Mouse (Mus musculus): ENCODE data around the gene Pgs1. TPM values are rescaled to one million over a fixed set of nuclear protein-coding genes. Genes with fewer than 3 reads are reported as not detected.
A peak's percentile ranks its signal among the peaks of the same experiment; 100 is the strongest.

The Pgs1 gene
- polyA plus RNA-seq, 1 experiment from 2014 or later = 47.4 TPM

DNA sequence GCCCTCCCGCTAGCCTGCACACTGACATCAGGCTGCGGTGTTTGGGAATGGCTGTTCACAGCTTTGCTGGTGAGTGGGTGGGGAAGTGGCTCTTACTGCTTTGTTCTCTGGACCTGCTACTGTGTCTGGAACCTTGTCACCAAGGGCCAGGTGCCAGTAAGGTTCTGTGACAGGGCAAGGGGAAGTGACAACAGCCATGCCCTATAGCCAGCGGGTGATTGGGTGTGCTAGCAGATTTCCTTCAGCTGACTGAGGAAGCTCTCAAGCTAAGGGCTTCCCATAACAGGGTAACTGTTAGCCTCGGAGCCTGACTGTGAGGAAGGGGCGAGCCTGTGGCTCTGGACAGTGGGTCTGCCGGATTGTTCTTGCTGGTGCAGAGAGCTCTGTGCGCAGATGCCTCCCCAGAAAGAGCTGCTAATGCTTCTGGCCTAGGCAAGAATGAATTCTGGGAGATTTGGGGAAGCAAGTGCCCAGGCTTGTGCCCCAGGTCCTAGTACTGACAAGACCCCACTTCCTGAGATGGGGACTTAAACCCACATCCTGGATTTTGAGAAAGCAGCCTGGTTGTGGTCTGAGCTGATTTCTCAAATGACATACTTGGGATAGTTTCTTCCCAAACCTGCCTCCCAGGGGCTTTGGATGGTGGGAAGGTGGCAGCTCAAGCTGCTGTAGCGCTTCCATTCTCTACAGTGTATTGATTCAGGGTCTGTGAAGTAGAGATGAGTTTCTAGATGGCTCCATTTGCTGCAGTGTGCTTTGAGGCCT is 29.5 kb downstream of the Pgs1 start:
- H3K36me3 ChIP-seq = peaks cover 58% of the 10 kb centered on the region
- no peaks in the 10 kb centered on the region for H3K27me3 ChIP-seq
- H3K9ac ChIP-seq = no peak overlapping the region
- WGBS = 95% methylated on average over 8 of the region's 8 CpGs
- no peak for ATAC-seq (ENCODE audit: low FRiP score)
- no peak overlapping the region for H3K27ac ChIP-seq
- no peak overlapping the region for H3K4me3 ChIP-seq
- no peaks in the 10 kb centered on the region for H3K9me3 ChIP-seq
- no peak overlapping the region for H3K4me2 ChIP-seq
- peaks cover 15% of the 10 kb centered on the region; the same call in 1 of the 2 replicates for H3K4me1 ChIP-seq (replicated peaks)

DNA sequence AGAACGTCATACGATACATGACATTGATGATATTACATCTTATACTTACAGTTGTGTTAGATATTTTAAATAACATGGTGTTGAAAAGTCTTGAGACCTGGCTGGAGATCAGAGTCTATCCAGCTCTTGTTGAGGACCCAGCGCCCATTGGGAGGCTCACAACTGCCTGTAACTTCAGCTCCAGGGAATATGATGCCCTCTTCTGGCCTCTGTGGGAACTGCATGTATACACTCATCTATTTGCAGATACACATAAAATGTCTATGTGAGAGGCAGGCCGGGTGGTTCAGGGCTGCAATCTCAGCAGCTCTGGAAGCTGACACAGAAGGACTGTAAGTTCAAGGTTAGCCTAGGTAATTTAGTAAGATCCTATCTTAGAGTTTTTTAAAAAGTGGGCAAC is 32.2 kb downstream of the Pgs1 start:
- Histone ChIP-seq H3K36me3 (peaks cover 72% of the 10 kb centered on the region), H3K27ac (no peak overlapping the region), H3K27me3 (no peaks in the 10 kb centered on the region), H3K4me2 (no peak overlapping the region), H3K4me1 (replicated peaks) (peaks cover 5% of the 10 kb centered on the region; the same call in 1 of the 2 replicates), H3K9me3 (no peaks in the 10 kb centered on the region), H3K4me3 (no peak overlapping the region), H3K9ac (no peak overlapping the region)
- 94% methylated on average over 4 of the region's 4 CpGs for WGBS
- ATAC-seq (ENCODE audit: low FRiP score) = no peak

DNA sequence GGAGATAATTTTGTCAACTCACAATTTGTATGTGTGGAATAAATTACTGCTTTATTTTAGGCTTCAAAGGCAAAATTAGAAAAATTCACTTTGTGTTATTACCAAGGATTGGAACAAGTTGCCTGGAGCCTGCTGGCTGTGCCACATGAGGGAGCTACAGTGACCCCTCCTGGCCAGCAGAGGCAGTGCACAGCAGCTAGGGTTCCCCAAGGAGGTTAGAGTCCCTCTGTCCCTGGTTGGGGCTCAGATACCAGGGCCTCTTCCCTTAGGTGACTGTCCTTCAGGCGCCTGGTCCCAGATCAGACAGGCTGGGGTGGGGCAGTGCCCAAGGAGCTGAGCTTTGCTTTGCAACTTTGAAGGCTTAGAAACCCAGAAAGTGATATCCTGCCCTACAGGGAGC is 35.7 kb downstream of the Pgs1 start:
- ATAC-seq (ENCODE audit: low FRiP score) = no peak
- Histone ChIP-seq H3K9ac (no peak overlapping the region), H3K27me3 (no peaks in the 10 kb centered on the region), H3K4me2 (no peak overlapping the region), H3K9me3 (no peaks in the 10 kb centered on the region), H3K4me3 (no peak overlapping the region), H3K36me3 (peaks cover 75% of the 10 kb centered on the region), H3K4me1 (replicated peaks) (no peaks in the 10 kb centered on the region), H3K27ac (no peak overlapping the region)
- WGBS = 45% methylated on average over 1 of the region's 1 CpGs

DNA sequence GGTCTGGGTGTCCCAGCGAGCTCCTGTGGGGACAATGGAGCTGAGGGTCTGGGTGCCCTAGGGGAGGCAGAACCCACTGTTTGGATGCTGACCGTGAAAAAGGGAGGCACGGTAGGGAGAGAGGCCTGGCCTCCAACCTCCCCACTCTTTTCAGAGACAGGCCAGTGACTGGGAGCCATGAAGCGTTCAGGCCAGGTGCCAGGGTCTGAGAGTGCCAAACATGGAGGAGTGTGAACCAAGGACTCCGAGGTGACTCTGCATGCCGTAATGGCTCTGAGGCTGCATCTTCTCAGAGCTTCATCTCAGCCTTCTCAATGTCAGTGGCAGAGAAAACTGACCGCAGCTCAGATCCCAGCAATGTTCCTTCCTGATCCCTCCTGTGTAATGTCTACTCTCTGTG is 37.4 kb downstream of the Pgs1 start:
- no peaks in the 10 kb centered on the region for H3K27me3 ChIP-seq
- H3K4me3 ChIP-seq = no peak overlapping the region
- no peak overlapping the region for H3K27ac ChIP-seq
- no peaks in the 10 kb centered on the region for H3K9me3 ChIP-seq
- H3K9ac ChIP-seq = no peak overlapping the region
- WGBS = 94% methylated on average over 7 of the region's 7 CpGs
- ATAC-seq (ENCODE audit: low FRiP score) = no peak
- H3K36me3 ChIP-seq = peaks cover 73% of the 10 kb centered on the region
- no peak overlapping the region for H3K4me2 ChIP-seq
- H3K4me1 ChIP-seq (replicated peaks) = no peaks in the 10 kb centered on the region

DNA sequence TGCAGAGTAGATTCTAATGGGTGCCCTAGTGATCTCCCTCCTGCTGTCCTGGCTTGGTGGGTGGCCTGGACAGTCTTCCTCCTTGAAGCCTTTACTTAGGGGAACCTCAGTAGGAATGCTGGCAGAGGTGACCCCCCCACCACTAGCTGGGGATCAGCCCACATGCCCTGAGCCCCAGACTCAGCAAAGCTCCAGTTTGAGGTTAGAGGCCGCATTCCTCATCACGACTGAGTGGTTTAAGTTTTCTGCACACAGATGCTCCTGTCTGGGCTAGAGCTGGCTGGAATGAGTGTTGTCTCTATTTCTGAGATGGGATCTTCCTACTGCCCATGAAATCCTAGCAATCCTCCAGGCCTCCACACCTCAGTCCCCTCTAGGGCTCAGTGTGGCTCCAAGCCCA is 38.0 kb downstream of the Pgs1 start:
- no peak for ATAC-seq (ENCODE audit: low FRiP score)

DNA sequence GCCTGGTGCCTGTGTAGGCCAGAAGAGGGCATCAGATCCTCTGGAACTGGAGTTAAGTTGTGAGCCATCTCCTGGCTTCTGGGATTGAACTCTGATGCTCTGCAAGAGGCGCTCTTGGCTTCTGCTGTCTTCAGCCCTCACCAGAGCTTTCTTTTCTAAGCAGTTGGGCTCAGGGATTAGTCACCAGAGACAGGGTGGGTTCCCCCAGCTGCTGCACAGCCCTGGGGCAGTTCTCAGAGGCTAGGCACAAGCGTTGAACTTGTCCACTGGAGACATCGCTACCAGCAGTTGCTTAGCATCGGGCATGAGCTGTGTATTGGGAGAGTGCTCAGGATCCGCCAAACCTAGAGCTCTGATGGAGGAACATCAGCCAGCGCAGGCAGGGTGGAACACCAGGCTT is 43.1 kb downstream of the Pgs1 start:
- H3K4me3 ChIP-seq = no peak overlapping the region
- WGBS = 93% methylated on average over 6 of the region's 6 CpGs

More for the DNA sequence above, 38.0 kb downstream of the Pgs1 start:
- WGBS = 84% methylated on average over 2 of the region's 2 CpGs
- H3K9me3 ChIP-seq = no peaks in the 10 kb centered on the region
- H3K4me1 ChIP-seq (replicated peaks) = no peaks in the 10 kb centered on the region
- H3K4me3 ChIP-seq = no peak overlapping the region
- no peaks in the 10 kb centered on the region for H3K27me3 ChIP-seq
- H3K36me3 ChIP-seq = peaks cover 71% of the 10 kb centered on the region
- no peak overlapping the region for H3K4me2 ChIP-seq
- no peak overlapping the region for H3K27ac ChIP-seq
- H3K9ac ChIP-seq = no peak overlapping the region

DNA sequence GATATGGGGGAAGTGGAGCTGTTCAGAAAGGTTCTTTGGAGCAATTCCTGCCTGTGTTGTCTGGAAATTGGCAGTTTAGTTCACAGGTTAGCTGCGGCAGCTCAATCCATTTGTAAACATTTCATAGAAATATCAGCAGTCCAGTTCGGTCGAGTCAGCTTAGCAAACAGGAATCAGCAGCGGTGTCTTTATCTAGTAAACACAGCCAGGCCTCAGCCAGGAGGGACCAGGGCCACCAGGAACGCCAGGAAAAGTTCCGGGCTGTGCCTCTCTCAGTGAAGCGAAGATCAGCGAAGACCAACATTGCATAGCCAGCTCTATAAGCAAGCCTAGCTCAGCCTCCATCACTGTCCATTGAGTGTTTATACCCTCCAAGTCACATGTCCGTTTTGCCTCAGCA is 45.0 kb downstream of the Pgs1 start:
- Histone ChIP-seq H3K4me2 (no peak overlapping the region), H3K36me3 (peaks cover 47% of the 10 kb centered on the region), H3K4me3 (no peak overlapping the region), H3K27me3 (no peaks in the 10 kb centered on the region), H3K4me1 (replicated peaks) (no peaks in the 10 kb centered on the region), H3K27ac (no peak overlapping the region), H3K9me3 (peaks cover 7% of the 10 kb centered on the region; the same call in 1 of the 2 replicates), H3K9ac (no peak overlapping the region)
- no peak for ATAC-seq (ENCODE audit: low FRiP score)
- WGBS = 98% methylated on average over 9 of the region's 9 CpGs

More for the DNA sequence above, 43.1 kb downstream of the Pgs1 start:
- no peaks in the 10 kb centered on the region for H3K27me3 ChIP-seq
- ATAC-seq (ENCODE audit: low FRiP score) = no peak
- no peaks in the 10 kb centered on the region for H3K4me1 ChIP-seq (replicated peaks)
- no peak overlapping the region for H3K27ac ChIP-seq
- H3K9me3 ChIP-seq = peaks cover 7% of the 10 kb centered on the region; the same call in 1 of the 2 replicates
- no peak overlapping the region for H3K4me2 ChIP-seq
- peaks cover 66% of the 10 kb centered on the region for H3K36me3 ChIP-seq
- no peak overlapping the region for H3K9ac ChIP-seq

DNA sequence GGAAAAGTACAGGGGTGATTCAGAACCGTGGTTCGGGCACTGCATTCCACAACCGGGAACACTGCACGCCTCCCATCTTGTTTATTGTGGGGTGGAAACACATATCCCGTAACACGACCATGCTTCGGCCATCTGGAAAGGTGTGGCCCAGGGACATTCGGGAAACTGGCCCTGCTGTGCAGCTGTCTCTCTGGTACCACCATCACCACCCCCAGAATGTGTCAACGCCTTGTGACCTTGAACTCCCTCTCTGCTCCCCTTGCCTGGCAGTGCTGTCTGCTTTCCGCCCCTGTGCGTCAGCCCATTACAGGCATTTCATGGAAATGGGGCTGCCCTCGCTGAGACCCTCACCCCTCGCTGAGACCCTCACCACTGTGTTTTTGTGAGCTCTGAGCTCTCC is 48.3 kb downstream of the Pgs1 start:
- Histone ChIP-seq H3K9me3 (peaks cover 7% of the 10 kb centered on the region; the same call in 1 of the 2 replicates), H3K4me1 (replicated peaks) (no peaks in the 10 kb centered on the region), H3K9ac (no peak overlapping the region), H3K36me3 (peaks cover 26% of the 10 kb centered on the region), H3K4me3 (no peak overlapping the region), H3K27ac (no peak overlapping the region), H3K27me3 (no peaks in the 10 kb centered on the region), H3K4me2 (no peak overlapping the region)
- WGBS = 86% methylated on average over 13 of the region's 13 CpGs
- ATAC-seq (ENCODE audit: low FRiP score) = no peak

DNA sequence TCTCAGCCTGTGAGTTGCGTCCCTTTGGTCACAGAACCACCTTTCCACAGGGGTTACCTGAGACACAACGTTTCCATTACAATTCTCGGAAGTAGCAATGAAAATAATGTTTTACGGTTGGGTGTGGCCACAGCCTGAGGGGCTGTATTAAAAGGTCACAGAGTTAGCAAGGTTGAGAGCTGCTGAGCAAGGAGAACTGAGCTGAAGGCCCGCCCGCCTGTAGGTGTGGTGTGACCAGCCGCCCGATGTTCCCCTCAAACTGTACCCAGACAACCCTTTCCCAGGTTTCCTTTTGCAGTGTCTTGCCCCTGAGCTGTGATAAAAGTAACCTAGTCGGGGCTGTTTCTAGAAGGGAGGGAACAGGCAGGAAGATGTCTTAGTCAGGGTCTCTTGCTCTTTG is 49.0 kb downstream of the Pgs1 start:
- Histone ChIP-seq H3K36me3 (peaks cover 24% of the 10 kb centered on the region), H3K9ac (no peak overlapping the region), H3K4me2 (no peak overlapping the region), H3K4me1 (replicated peaks) (no peaks in the 10 kb centered on the region), H3K27me3 (no peaks in the 10 kb centered on the region), H3K27ac (no peak overlapping the region), H3K4me3 (no peak overlapping the region), H3K9me3 (peaks cover 7% of the 10 kb centered on the region; the same call in 1 of the 2 replicates)
- 90% methylated on average over 9 of the region's 9 CpGs for WGBS
- ATAC-seq (ENCODE audit: low FRiP score) = no peak

DNA sequence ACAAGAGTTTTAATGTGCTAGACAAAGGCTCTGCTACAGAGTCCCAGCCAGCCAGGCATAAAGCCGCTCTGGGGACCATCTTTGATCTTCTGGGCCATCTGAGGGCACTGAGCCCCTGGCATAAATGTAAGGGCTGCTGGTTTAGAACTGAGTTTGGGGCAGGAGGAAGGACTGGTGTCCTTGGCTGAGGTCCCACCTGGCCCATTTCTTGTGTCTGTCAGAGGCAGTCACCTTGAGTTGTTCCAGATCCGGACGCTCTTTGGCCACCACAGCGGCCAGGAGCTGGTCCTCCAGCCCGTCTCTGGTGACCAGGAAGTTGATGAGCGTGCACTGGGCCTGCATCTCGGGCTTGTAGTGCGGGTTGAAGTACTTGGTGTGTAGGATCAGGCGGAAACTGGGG is 56.7 kb downstream of the Pgs1 start:
- Histone ChIP-seq H3K4me1 (replicated peaks) (peaks cover 11% of the 10 kb centered on the region), H3K9ac (no peak overlapping the region), H3K27ac (peak overlapping the region; percentile 48; the same call in 1 of the 2 replicates), H3K4me3 (no peak overlapping the region), H3K4me2 (no peak overlapping the region), H3K36me3 (no peaks in the 10 kb centered on the region), H3K9me3 (no peaks in the 10 kb centered on the region), H3K27me3 (no peaks in the 10 kb centered on the region)
- no peak for ATAC-seq (ENCODE audit: low FRiP score)
- WGBS = 89% methylated on average over 9 of the region's 9 CpGs

DNA sequence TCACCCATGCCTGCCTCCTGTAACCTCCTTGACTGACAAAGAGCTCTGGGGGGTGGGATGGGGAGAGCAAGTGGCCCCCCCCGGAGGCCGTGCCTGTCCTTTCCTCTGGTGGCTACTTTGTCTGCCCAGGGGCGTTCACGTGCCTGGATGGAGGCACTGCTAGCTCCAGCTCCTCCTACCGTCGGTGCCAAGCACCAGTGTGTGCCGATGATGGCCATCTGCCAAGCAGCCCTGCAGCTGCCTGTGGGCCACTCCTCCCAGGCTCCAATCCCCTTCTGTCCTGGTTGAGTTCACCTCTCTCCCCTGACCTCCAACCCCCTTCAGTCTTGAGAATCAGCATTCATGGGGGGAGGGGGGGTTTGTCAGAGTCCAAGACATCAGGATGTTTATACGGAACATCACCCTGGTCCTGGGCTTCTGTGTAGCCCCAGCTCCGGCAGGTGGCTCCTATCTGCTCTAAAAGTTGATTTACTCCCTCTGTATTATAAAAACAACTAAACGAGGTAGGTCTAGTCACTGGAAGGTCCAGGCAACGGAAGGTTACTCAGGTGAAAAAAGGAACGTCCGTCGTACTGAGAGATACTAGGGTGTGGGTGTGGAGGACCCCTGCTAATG is 57.3 kb downstream of the Pgs1 start:
- Histone ChIP-seq H3K36me3 (no peaks in the 10 kb centered on the region), H3K9ac (no peak overlapping the region), H3K27me3 (no peaks in the 10 kb centered on the region), H3K9me3 (no peaks in the 10 kb centered on the region), H3K4me3 (no peak overlapping the region), H3K4me2 (no peak overlapping the region), H3K4me1 (replicated peaks) (peaks cover 11% of the 10 kb centered on the region), H3K27ac (peak overlapping the region; percentile 48; the same call in 1 of the 2 replicates)
- ATAC-seq (ENCODE audit: low FRiP score) = no peak
- WGBS = 58% methylated on average over 14 of the region's 14 CpGs

DNA sequence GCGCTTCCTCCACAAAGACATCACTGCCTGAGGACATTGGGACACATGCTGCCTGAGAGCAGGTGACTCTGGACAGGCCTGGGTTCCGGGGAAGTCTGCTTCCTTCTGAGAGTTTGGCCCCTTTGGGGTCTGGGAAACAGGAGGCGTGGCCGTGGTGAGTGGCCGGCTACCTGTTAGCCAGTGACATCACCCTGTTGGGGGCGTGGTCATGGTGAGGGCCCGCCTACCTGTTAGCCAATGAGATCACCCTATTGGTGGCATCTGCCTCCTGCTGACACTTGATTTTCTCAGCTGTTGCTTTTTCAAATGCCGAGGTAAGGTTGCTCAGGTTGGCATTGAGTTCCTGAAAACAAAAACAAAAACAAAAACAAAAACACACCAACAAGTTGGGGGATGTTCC is 63.5 kb downstream of the Pgs1 start:
- H3K27ac ChIP-seq = no peak overlapping the region
- 30% methylated on average over 8 of the region's 8 CpGs for WGBS
- H3K4me2 ChIP-seq = no peak overlapping the region
- H3K4me3 ChIP-seq = no peak overlapping the region
- no peak for ATAC-seq (ENCODE audit: low FRiP score)
- H3K9ac ChIP-seq = no peak overlapping the region
- 0 out of 2 replicates have a peak, but pooled peaks cover 5% of the 10 kb centered on the region for H3K36me3 ChIP-seq
- no peaks in the 10 kb centered on the region for H3K9me3 ChIP-seq
- H3K4me1 ChIP-seq (replicated peaks) = no peaks in the 10 kb centered on the region; the same call in 1 of the 2 replicates
- no peaks in the 10 kb centered on the region for H3K27me3 ChIP-seq

DNA sequence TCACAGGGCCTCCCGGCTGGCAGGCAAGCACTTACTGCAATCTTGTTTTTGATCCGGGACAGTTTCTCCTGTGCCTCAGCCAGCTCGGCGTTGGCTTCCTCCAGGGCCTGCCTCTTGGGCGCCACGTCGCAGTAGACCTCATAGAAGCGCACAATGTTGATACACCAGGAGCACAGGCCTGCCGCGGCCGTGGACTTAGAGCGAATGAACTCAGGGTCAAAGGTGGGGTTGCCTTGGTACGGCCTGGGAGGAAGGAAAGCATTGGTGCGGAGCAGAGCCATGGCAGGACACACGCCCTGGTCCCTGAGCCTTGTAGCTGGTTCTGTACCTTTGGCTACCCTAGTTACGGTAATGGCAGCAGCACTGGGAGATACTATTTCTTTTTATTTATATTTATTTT is 64.1 kb downstream of the Pgs1 start:
- Histone ChIP-seq H3K4me1 (replicated peaks) (no peaks in the 10 kb centered on the region; the same call in 1 of the 2 replicates), H3K27me3 (no peaks in the 10 kb centered on the region), H3K27ac (no peak overlapping the region), H3K36me3 (0 out of 2 replicates have a peak, but pooled peaks cover 5% of the 10 kb centered on the region), H3K4me2 (no peak overlapping the region), H3K9me3 (no peaks in the 10 kb centered on the region), H3K4me3 (no peak overlapping the region), H3K9ac (no peak overlapping the region)
- WGBS = 80% methylated on average over 16 of the region's 16 CpGs
- no peak for ATAC-seq (ENCODE audit: low FRiP score)
